Mouse (Mus musculus) inflammation-experienced regulatory T-cells, adult 6 months (primary cell): ENCODE results near the gene 4933412E24Rik. TPM values are rescaled to one million over a fixed set of nuclear protein-coding genes. Genes with fewer than 3 reads are reported as not detected.

ENCODE experiments used
- ATAC-seq: one replicate; pipeline ENCODE4 v1.8.0; 2017
- polyA plus RNA-seq, 3 experiments: library from polyadenylated mRNA; unstranded; fragments of 100-300 nt; shearing (Covaris generic); gene quantifications; one replicate each; pipeline ENCODE4 v1.2.1; 2017

Gene 4933412E24Rik
- not detected for polyA plus RNA-seq

DNA sequence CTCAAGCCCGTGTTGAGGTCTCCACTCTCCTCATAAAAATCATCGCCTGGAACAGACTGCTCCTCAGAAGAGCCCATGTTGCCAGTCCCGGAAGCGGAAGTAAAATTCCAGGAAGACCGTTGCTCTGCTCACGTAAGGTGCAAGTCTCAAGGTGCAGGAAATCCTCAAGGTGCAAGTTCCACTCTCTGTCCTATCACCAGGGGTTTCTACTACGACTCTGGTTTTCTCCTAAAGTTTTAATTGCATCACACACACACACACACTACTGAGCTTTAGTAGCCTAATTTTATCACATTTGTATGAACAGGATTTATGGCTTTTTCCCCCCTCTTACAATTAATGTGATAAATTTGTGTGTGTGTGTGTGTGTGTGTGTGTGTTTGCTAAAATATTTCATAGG, at the start of gene 4933412E24Rik:
TSS of gene 4933412E24Rik (minus strand) at position 101 of the 400 bp plus-strand sequence.
- ATAC-seq, result no peak

DNA sequence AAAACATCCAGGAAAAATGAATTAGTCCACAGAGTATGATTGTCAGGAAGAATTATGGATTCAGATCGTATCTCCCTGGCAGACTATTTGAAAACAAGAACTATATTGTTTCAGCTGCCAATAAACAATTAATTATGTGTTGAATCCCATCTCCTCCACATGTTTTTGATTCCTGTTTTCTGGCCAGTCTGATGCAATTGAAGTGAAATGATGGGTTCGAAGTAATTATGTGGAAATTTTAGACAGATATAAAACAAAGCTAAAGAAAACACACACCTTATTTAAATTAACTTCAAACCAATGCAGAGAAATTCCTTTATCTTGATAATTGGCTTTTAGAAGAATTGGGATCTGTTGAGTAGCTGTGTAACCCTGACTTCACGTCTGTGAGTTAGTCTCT, 14.3 kb upstream of the 4933412E24Rik start:
- ATAC-seq, result no peak

DNA sequence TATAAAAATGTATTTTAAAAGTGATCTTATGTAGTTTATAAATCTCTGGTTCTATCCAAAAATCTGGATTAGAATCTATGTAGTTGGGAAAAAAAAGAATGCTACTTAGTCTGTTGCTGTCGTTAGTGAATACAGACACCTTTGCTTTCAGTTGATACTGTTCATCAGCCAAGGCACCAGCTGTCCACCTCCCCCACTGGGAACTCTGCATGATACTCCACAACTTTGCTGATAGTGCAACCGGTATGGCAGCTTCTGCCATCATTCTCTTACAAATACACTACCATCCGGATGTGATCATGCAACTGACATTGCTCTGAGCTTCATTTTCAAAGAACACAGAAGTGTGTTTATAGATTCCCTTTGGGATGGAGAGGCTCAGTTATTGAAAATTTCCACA, 4.8 kb upstream of the 4933412E24Rik start:
- no peak for ATAC-seq

DNA sequence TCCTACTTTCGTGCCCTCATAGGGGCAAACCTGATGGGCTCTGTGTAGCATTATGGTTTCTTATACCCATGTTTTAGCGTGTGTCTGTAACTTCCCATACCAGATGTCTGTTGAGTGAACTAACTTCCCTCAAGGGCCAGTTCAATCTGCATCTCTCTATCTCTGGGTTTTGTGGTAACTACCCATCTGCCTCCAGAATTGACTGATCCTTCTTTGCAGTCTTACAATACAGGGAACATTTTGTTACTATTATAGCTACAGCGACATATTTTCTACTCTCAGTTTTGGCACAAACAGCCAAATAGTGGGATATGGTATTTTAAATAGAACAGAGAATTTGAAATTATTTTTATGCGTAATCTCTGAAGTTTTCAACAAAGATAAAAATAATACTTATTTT, 6.2 kb downstream of the 4933412E24Rik start:
- no peak for ATAC-seq

DNA sequence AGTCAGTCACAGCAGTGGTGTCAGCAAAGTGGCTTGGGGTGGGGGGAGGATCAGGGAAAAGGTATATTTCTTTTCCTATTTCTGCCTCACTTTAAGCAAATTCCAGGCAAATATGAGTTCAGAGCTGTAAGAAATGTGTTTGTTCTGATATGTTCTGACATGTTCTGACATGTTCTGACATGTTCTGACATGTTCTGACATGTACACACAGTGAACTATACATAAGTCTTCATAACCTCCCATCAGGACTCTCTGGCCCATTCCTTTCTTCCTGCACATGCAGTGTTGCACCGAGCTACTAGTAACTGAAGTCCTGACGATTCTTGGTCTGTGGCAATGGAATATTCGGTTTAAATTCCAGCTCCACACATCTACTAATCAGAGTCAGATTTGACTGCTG, 6.8 kb downstream of the 4933412E24Rik start:
- ATAC-seq, result no peak

DNA sequence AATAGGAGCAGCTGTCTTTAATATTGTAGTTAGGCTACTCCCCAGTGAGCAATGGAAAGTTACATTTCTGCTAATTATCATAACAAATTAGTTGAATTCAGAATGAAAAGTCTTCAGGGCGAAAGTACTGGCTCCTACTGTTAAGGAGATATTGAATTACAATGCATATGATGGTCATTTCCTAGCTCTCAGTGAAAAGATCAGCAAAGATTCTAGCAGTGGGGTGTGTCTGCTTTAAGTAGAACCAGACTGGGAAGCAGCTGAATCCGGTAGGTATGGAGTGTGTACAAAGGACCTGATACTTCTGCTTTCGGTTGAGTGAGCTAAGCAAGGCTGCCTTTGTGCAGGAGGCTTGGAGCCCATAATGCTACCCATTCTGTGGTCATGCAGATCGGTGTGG, 32.6 kb downstream of the 4933412E24Rik start:
- ATAC-seq, result no peak

DNA sequence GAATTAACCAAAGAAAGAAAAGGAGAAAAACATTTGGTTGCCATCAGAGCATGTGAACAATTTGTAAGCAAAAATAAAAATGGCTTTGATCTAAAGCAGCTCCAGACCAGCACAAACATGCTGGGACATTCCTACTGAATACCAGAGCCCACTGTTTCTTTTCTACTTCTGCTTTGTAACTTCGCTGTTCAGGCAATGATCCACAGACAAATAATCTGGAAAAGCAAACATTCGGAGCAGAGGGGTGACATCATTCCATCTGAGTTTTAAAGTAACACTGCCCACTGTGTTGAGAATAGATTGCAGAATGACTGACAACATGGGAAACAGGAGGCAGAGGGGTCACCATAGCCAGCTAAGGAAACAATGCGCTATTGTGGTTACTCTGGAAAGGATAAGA, 41.1 kb downstream of the 4933412E24Rik start:
- no peak for ATAC-seq

DNA sequence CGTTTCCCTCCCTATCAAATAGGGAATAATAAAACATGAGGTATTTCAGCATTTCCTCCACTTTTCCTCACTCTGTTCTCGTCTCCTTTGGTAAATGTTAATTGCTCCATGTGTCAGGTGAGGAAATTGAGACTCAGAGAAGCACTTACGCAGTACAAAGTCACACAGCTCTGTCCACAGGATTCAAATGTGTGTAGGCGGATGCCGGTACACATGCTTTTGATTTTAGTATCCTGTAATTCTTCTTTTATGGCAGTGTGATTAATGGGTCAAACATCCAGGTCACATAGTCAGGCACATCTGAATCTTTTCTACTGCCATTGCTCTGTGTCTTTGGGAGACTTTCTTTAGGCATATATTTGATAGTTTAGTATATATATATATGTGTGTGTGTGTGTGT, 41.8 kb downstream of the 4933412E24Rik start:
- no peak for ATAC-seq

DNA sequence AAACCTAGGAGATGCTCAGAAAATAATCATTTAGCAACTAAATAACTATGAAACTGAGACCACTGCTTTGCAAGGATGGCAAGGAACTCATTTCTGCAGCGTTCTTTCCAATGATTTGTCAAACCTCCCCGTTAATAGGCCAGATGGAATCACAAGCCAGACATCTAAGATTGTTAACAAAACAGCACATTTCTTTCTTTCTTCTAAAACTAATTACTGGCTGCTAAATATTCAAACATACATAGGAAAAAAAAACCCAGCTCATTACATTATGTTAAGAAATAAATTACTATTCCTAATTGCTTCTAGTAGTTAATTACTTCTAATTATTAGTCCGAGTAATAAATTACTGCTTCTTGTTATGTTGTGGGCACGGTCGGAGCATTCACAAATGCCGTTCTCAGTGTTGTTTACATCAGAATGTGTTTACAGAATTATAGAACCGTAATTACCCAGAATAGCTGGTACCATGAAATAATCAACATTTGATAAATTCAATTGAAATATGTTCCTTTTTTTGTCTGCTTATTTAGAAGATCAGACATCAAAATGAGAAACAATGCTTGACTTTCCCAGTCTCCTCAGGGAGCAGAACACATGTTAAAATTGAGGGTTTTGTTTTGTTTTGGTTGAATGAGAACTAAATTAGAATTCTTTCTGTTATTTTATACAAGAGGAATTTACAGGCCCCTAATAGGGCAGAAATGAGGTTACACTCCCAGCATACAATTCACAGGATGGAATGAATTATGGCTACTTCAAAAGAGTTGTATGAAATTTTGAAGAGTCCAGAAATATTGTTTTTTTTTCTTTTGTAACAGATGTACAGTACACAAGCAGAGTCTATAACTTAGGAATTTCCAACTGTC, 42.5 kb downstream of the 4933412E24Rik start:
- no peak for ATAC-seq
